8 mouse cellular contexts compared by ENCODE assay signal in genomic region chr5:52833005-52833404, GRCm38 (mm10). TPM values are rescaled to one million over a fixed set of nuclear protein-coding genes. Genes with fewer than 3 reads are reported as not detected.
A peak's percentile ranks its signal among the peaks of the same experiment; 100 is the strongest.
DNase-seq lines count a peak whose midpoint lies in the region; ATAC-seq and TF ChIP-seq lines count a peak whose summit lies in the region.

No protein-coding gene starts in this region.

- DNase-seq in CD4-positive, CD25-positive, alpha-beta regulatory T cell, adult 2 months (ENCODE audit: low read depth, low spot score), result peak; percentile 56
- DNase-seq in 3134 (ENCODE audit: extremely low read depth, insufficient read length, low spot score), result peak; percentile 13
- peak; percentile 19 to 22 for DNase-seq in cerebellum, postnatal 14 days
- no peak for DNase-seq in hindbrain, embryonic 10.5 days (ENCODE audit: low spot score)
- peak; percentile 54 to 60 (median 60) for DNase-seq in liver, embryonic 14.5 days (ENCODE audit: low read depth in 3 of 3, low spot score in 3 of 3)

- H3K4me1 ChIP-seq in hindbrain, embryonic 10.5 days (replicated peaks), result peaks cover 15% of the 10 kb centered on the region
- peaks cover 15 to 16% of the 10 kb centered on the region in 2 experiments for H3K4me1 ChIP-seq in liver, embryonic 14.5 days (replicated peaks; ENCODE audit: control insufficient read depth in 2 of 2, insufficient read depth in 2 of 2, low read length in 1 of 2)
- H3K4me1 ChIP-seq in neural tube, embryonic 15.5 days, result peaks cover 28% of the 10 kb centered on the region

- H3K36me3 ChIP-seq in hindbrain, embryonic 10.5 days, result peaks cover 18% of the 10 kb centered on the region
- no peaks in the 10 kb centered on the region; the same call in 1 of the 2 replicates for H3K36me3 ChIP-seq in liver, embryonic 14.5 days (replicated peaks; ENCODE audit: control insufficient read depth, insufficient read depth, low read depth)
- H3K36me3 ChIP-seq in neural tube, embryonic 15.5 days, result peaks cover 5% of the 10 kb centered on the region

- no peak for ATAC-seq in CD4-positive, CD25-positive, alpha-beta regulatory T cell, adult 4 months
- peak; percentile 18; the same call in 1 of the 2 replicates for ATAC-seq in liver, embryonic 14.5 days (ENCODE audit: insufficient read depth)
- no peak for ATAC-seq in neural tube, embryonic 15.5 days (ENCODE audit: low FRiP score)
- ATAC-seq in activated CD4-positive, CD25-positive, alpha-beta regulatory T cell, adult 4 months, result no peak

- no peak for TF ChIP-seq EP300 in liver, embryonic 14.5 days (IDR thresholded peaks at IDR 0.05; ENCODE audit: low read depth)

- TF ChIP-seq CTCF in liver, embryonic 14.5 days (IDR thresholded peaks at IDR 0.05; ENCODE audit: low read depth), result 0 out of 2 replicates have a peak, but pooled peaks have one; percentile 7

- H3K4me3 ChIP-seq in hindbrain, embryonic 10.5 days, result peak overlapping the region; percentile 84
- peak overlapping the region in 1 of 2 experiments; percentile 62; a peak in 3 of 4 replicates for H3K4me3 ChIP-seq in liver, embryonic 14.5 days (ENCODE audit: insufficient read depth in 1 of 2, low read depth in 2 of 2, low read length in 2 of 2)
- H3K4me3 ChIP-seq in neural tube, embryonic 15.5 days (replicated peaks), result peak overlapping the region; percentile 81

- H3K9ac ChIP-seq in liver, embryonic 14.5 days (replicated peaks), result peak overlapping the region; percentile 52; the same call in 1 of the 2 replicates
- H3K9ac ChIP-seq in neural tube, embryonic 15.5 days (replicated peaks), result peak overlapping the region; percentile 46

- 0 out of 2 replicates have a peak, but pooled peaks cover 3% of the 10 kb centered on the region for H3K9me3 ChIP-seq in hindbrain, embryonic 10.5 days
- no peaks in the 10 kb centered on the region for H3K9me3 ChIP-seq in liver, embryonic 14.5 days (ENCODE audit: control insufficient read depth, low read length)
- no peaks in the 10 kb centered on the region for H3K9me3 ChIP-seq in neural tube, embryonic 15.5 days (replicated peaks)

- peak overlapping the region; percentile 81 for H3K4me2 ChIP-seq in liver, embryonic 14.5 days (ENCODE audit: low read depth)
- peak overlapping the region; percentile 84 for H3K4me2 ChIP-seq in neural tube, embryonic 15.5 days

- H3K27ac ChIP-seq in hindbrain, embryonic 10.5 days, result peak overlapping the region; percentile 94
- peak overlapping the region; percentile 88 for H3K27ac ChIP-seq in liver, embryonic 14.5 days
- peak overlapping the region; percentile 90 for H3K27ac ChIP-seq in neural tube, embryonic 15.5 days (replicated peaks)

- H3K27me3 ChIP-seq in hindbrain, embryonic 10.5 days (ENCODE audit: insufficient read depth, poor library complexity, severe bottlenecking), result no peaks in the 10 kb centered on the region
- H3K27me3 ChIP-seq in liver, embryonic 14.5 days (ENCODE audit: control insufficient read depth, insufficient read depth, low read length), result no peaks in the 10 kb centered on the region
- H3K27me3 ChIP-seq in neural tube, embryonic 15.5 days (replicated peaks), result no peaks in the 10 kb centered on the region

RNA-seq across cellular contexts. Expression of gene Anapc4, which starts 0.8 kb away (rescaled TPM):
- 10 to 100 TPM; 71.6 to 76.5 TPM for polyA plus RNA-seq in CD4-positive, CD25-positive, alpha-beta regulatory T cell, adult 4 months (2017; shearing (Covaris generic))
- 95.9 and 106 TPM in 2 replicates for polyA plus RNA-seq in hindbrain, embryonic 10.5 days (2016; fragmentation: Nextera tagmentation; extraction: Ambion mirVana)
- 10.9 and 23.3 TPM in 2 replicates for polyA plus RNA-seq in liver, embryonic 14.5 days (2012; rRNA removed)
- 26.9 and 29.8 TPM in 2 replicates for polyA plus RNA-seq in liver, embryonic 14.5 days (2014; fragmentation: Nextera tagmentation; extraction: Ambion mirVana)
- 99.4 and 103 TPM in 2 replicates for polyA plus RNA-seq in neural tube, embryonic 15.5 days (2015; fragmentation: Nextera tagmentation; extraction: Ambion mirVana)
- 10 to 100 TPM; 68.8 to 78.4 TPM for polyA plus RNA-seq in activated CD4-positive, CD25-positive, alpha-beta regulatory T cell, adult 4 months (2017; shearing (Covaris generic))

RNA-seq across cellular contexts. Expression of gene Zcchc4, which starts 57.8 kb away (rescaled TPM):
- polyA plus RNA-seq in CD4-positive, CD25-positive, alpha-beta regulatory T cell, adult 4 months (2017; shearing (Covaris generic)), result 10 to 100 TPM; 14.4 to 15.2 TPM
- polyA plus RNA-seq in hindbrain, embryonic 10.5 days (2016; fragmentation: Nextera tagmentation; extraction: Ambion mirVana), result 15.9 and 18.0 TPM in 2 replicates
- polyA plus RNA-seq in liver, embryonic 14.5 days (2012; rRNA removed), result 4.4 and 5.9 TPM in 2 replicates
- 5.8 and 6.2 TPM in 2 replicates for polyA plus RNA-seq in liver, embryonic 14.5 days (2014; fragmentation: Nextera tagmentation; extraction: Ambion mirVana)
- polyA plus RNA-seq in neural tube, embryonic 15.5 days (2015; fragmentation: Nextera tagmentation; extraction: Ambion mirVana), result 8.6 and 11.1 TPM in 2 replicates
- polyA plus RNA-seq in activated CD4-positive, CD25-positive, alpha-beta regulatory T cell, adult 4 months (2017; shearing (Covaris generic)), result 10 to 100 TPM; 10.2 to 12.4 TPM
